Mouse (Mus musculus): ENCODE results near the gene Itm2a. TPM values are rescaled to one million over a fixed set of nuclear protein-coding genes. Genes with fewer than 3 reads are reported as not detected.

Itm2a gene
- total RNA-seq (2023) = under 1 TPM; 0.29 to 0.79 TPM

DNA sequence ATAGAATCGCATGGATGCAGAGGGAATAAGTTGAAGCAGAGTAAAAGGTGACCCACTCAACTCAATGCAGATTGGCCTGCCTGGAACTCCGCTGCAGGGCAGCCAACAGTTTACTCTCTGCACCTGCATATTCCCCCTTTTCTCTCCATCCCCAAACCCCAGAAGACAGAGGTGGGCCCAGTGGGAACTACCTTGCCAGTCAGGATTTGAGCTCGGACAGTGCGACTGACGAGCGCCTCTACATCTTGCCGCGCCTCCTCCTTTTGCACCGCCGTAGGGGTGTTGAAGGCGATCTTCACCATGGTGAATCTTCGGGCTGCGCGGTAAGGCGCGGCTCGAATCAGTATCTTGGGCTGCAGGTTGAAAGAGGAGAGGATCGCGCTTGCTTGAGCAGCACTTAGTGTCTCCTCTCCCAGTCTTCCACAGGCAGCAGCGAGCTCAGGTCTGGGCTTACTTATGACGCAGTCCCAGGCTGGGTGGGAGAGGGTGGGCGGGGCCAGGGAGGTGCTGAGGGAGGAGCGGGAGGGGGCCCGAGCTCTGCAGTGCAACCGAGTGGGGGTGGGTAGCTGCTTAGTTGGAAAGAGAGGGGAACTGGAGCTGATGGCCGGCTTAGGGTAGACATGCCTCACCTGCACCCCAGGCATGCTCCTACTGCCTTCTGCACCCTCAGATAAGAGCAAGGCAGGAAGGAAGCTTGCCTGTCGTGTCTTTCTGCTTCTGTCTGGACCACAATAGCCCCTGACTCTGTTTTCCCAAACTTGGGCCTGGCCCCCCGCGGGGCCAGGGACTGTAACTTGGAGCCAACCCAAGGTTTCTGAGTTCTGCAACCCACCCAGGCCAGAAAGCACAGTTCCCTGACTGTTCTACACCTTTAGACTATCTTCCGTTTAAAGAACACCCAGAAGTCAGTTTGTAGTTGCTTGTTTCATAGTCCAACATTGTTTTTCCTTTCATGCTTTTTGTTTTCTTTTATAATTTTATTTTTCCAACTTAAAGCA lies at the start of gene Itm2a:
Gene Itm2a (minus strand): TSS at position 462 of the 998 bp plus-strand sequence.

Other genes starting within 250 kb of the Itm2a start
- gene Gpr174, start 147.5 kb downstream of the Itm2a start, total RNA-seq (2023) = under 1 TPM; 0.36 to 0.84 TPM

Data from monocyte, adult 59 days (primary cell).